Mouse (Mus musculus): ENCODE measurements at regions not wholly inside any gene's neighbourhood (a gene's known extent, or its start where the extent isn't known, plus 50 kb on each side); places are given as distances from the start of the nearest gene placed in this dataset.
"Not testable (repeated sequence)": the region's sequence is repeated elsewhere in the genome, so short reads cannot be mapped to it uniquely, and the experiment has no call there.

GRCm38 (mm10) chr16:29918396-29918795, 145.8 kb upstream of the Hes1 start:
- 90% methylated on average over 6 of the region's 6 CpGs for WGBS
- no peak overlapping the region for H3K9ac ChIP-seq (replicated peaks; ENCODE audit: low read length)

DNA sequence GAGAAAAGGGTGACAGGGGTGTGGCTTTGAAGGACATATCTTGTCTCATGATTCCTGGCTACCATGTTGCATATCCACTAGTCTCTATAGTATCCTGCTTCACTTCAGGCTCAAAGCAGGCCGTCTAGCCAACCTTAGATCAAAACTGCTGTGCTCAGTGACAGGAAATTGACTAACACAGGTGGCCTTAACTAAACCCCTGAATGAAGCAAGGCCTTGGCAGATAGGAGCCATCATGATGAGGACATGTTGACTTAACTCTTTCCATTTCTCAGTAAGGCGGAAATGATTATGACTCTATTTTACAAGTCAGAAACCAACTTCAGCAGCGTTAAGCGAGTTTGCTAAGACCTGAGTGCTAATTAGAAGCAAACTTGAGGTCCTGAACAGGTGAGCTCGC, 143.2 kb upstream of the Hes1 start:
- Histone ChIP-seq H3K27me3 (ENCODE audit: control insufficient read depth, insufficient read depth, low read length) (no peaks in the 10 kb centered on the region), H3K4me2 (ENCODE audit: low read length) (no peak overlapping the region), H3K4me1 (ENCODE audit: control insufficient read depth, insufficient read depth, low read length) (no peaks in the 10 kb centered on the region), H3K27ac (replicated peaks; ENCODE audit: low read depth, low read length) (no peak overlapping the region), H3K9me3 (ENCODE audit: control insufficient read depth, low read length) (0 out of 2 replicates have a peak, but pooled peaks cover 2% of the 10 kb centered on the region), H3K36me3 (ENCODE audit: control insufficient read depth, insufficient read depth, low read length) (no peaks in the 10 kb centered on the region), H3K9ac (replicated peaks; ENCODE audit: low read length) (no peak overlapping the region), H3K4me3 (replicated peaks; ENCODE audit: low read depth, low read length) (no peak overlapping the region)
- ATAC-seq (ENCODE audit: low FRiP score, low TSS enrichment) (no peak), DNase-seq (no peak)
- 78% methylated on average over 5 of the region's 5 CpGs for WGBS

More at GRCm38 (mm10) chr16:29918396-29918795, 145.8 kb upstream of the Hes1 start:
- Histone ChIP-seq H3K36me3 (ENCODE audit: control insufficient read depth, insufficient read depth, low read length) (no peaks in the 10 kb centered on the region), H3K4me1 (ENCODE audit: control insufficient read depth, insufficient read depth, low read length) (no peaks in the 10 kb centered on the region), H3K9me3 (ENCODE audit: control insufficient read depth, low read length) (no peaks in the 10 kb centered on the region), H3K4me2 (ENCODE audit: low read length) (no peak overlapping the region), H3K27me3 (ENCODE audit: control insufficient read depth, insufficient read depth, low read length) (no peaks in the 10 kb centered on the region), H3K27ac (replicated peaks; ENCODE audit: low read depth, low read length) (no peak overlapping the region), H3K4me3 (replicated peaks; ENCODE audit: low read depth, low read length) (no peak overlapping the region)
- no peak for DNase-seq
- ATAC-seq (ENCODE audit: low FRiP score, low TSS enrichment): no peak

DNA sequence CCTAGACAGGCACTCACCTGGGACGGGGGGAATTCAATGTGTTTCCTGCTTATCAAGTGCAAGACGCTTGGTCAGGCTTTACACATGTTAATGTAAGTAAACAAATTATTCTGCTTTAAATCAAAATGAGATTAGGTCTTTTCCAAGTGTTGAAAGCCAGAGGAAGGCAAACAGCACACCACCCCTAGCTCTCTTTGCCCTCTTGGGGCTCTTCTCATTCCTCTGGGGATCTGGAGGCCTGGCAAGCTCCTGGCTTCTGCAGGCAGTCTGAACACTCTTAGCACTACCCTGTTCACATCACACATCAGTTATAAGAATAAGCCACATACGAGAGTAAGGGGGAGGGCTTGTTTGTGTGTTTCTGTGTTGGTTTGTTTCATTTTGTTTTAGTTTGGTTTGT, 142.8 kb upstream of the Hes1 start:
- 70% methylated on average over 3 of the region's 3 CpGs for WGBS
- DNase-seq: no peak

DNA sequence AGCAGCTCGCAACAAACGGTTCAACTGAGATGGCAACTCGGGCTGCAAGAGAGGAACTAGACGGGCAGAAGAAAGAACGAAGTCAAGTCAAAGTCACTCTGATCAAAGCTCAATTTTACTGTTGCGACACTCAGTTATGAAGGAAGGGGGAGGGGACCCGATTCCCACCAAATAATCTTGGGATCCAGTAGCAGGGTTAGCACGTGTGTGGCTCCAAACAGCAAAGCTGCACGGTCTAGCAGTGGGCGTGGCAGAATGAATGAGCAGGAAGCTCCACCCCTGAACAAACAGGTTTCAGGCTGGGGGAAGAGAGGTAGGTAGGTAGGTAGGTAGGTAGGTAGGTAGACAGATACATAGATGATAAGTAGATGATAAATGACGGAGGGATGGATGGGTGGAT, 136.9 kb upstream of the Hes1 start:
- H3K4me1 ChIP-seq (ENCODE audit: control insufficient read depth, insufficient read depth, low read length); H3K27me3 ChIP-seq (ENCODE audit: control insufficient read depth, insufficient read depth, low read length); H3K36me3 ChIP-seq (ENCODE audit: control insufficient read depth, insufficient read depth, low read length); ATAC-seq (ENCODE audit: low FRiP score, low TSS enrichment); H3K27ac ChIP-seq (replicated peaks; ENCODE audit: low read depth, low read length); H3K4me3 ChIP-seq (replicated peaks; ENCODE audit: low read depth, low read length); H3K9me3 ChIP-seq (ENCODE audit: control insufficient read depth, low read length); DNase-seq; H3K4me2 ChIP-seq (ENCODE audit: low read length); H3K9ac ChIP-seq (replicated peaks; ENCODE audit: low read length): not testable (repeated sequence)
- WGBS: 96% methylated on average over 11 of the region's 11 CpGs

More for the DNA sequence above, 142.8 kb upstream of the Hes1 start:
- Histone ChIP-seq H3K9me3 (ENCODE audit: control insufficient read depth, low read length) (0 out of 2 replicates have a peak, but pooled peaks cover 2% of the 10 kb centered on the region), H3K4me2 (ENCODE audit: low read length) (no peak overlapping the region), H3K36me3 (ENCODE audit: control insufficient read depth, insufficient read depth, low read length) (no peaks in the 10 kb centered on the region), H3K27me3 (ENCODE audit: control insufficient read depth, insufficient read depth, low read length) (no peaks in the 10 kb centered on the region), H3K9ac (replicated peaks; ENCODE audit: low read length) (no peak overlapping the region), H3K4me3 (replicated peaks; ENCODE audit: low read depth, low read length) (no peak overlapping the region), H3K4me1 (ENCODE audit: control insufficient read depth, insufficient read depth, low read length) (no peaks in the 10 kb centered on the region), H3K27ac (replicated peaks; ENCODE audit: low read depth, low read length) (no peak overlapping the region)
- ATAC-seq (ENCODE audit: low FRiP score, low TSS enrichment): no peak

- H3K27me3 ChIP-seq (ENCODE audit: control insufficient read depth, insufficient read depth, low read length): no peaks in the 10 kb centered on the region
- H3K36me3 ChIP-seq (ENCODE audit: control insufficient read depth, insufficient read depth, low read length): no peaks in the 10 kb centered on the region
- ATAC-seq (ENCODE audit: low FRiP score, low TSS enrichment) (no peak), DNase-seq (no peak)
- H3K9me3 ChIP-seq (ENCODE audit: control insufficient read depth, low read length): 0 out of 2 replicates have a peak, but pooled peaks cover 2% of the 10 kb centered on the region
- no peak overlapping the region for H3K27ac ChIP-seq (replicated peaks; ENCODE audit: low read depth, low read length)
- no peak overlapping the region for H3K4me2 ChIP-seq (ENCODE audit: low read length)
- 95% methylated on average over 4 of the region's 4 CpGs for WGBS
- no peak overlapping the region for H3K4me3 ChIP-seq (replicated peaks; ENCODE audit: low read depth, low read length)
- no peaks in the 10 kb centered on the region for H3K4me1 ChIP-seq (ENCODE audit: control insufficient read depth, insufficient read depth, low read length)
- H3K9ac ChIP-seq (replicated peaks; ENCODE audit: low read length): no peak overlapping the region
Measured at GRCm38 (mm10) chr16:29928291-29928690, 135.9 kb upstream of the Hes1 start.

- H3K9me3 ChIP-seq (ENCODE audit: control insufficient read depth, low read length): no peaks in the 10 kb centered on the region
- no peaks in the 10 kb centered on the region for H3K27me3 ChIP-seq (ENCODE audit: control insufficient read depth, insufficient read depth, low read length)
- DNase-seq (no peak), ATAC-seq (ENCODE audit: low FRiP score, low TSS enrichment) (no peak)
- WGBS: 92% methylated on average over 10 of the region's 10 CpGs
- H3K4me1 ChIP-seq (ENCODE audit: control insufficient read depth, insufficient read depth, low read length): no peaks in the 10 kb centered on the region
- H3K4me2 ChIP-seq (ENCODE audit: low read length): no peak overlapping the region
- H3K9ac ChIP-seq (replicated peaks; ENCODE audit: low read length): no peak overlapping the region
- no peaks in the 10 kb centered on the region for H3K36me3 ChIP-seq (ENCODE audit: control insufficient read depth, insufficient read depth, low read length)
- H3K4me3 ChIP-seq (replicated peaks; ENCODE audit: low read depth, low read length): no peak overlapping the region
- H3K27ac ChIP-seq (replicated peaks; ENCODE audit: low read depth, low read length): no peak overlapping the region
Measured at GRCm38 (mm10) chr16:29931746-29932351, 132.3 kb upstream of the Hes1 start.

GRCm38 (mm10) chr16:29934649-29935048, 129.5 kb upstream of the Hes1 start:
- Histone ChIP-seq H3K27ac (replicated peaks; ENCODE audit: low read depth, low read length) (no peak overlapping the region), H3K4me1 (ENCODE audit: control insufficient read depth, insufficient read depth, low read length) (no peaks in the 10 kb centered on the region), H3K4me2 (ENCODE audit: low read length) (no peak overlapping the region), H3K9ac (replicated peaks; ENCODE audit: low read length) (no peak overlapping the region), H3K9me3 (ENCODE audit: control insufficient read depth, low read length) (no peaks in the 10 kb centered on the region), H3K36me3 (ENCODE audit: control insufficient read depth, insufficient read depth, low read length) (no peaks in the 10 kb centered on the region), H3K27me3 (ENCODE audit: control insufficient read depth, insufficient read depth, low read length) (no peaks in the 10 kb centered on the region), H3K4me3 (replicated peaks; ENCODE audit: low read depth, low read length) (no peak overlapping the region)
- DNase-seq (no peak), ATAC-seq (ENCODE audit: low FRiP score, low TSS enrichment) (no peak)
- 87% methylated on average over 1 of the region's 1 CpGs for WGBS

GRCm38 (mm10) chr16:29938700-29939099, 125.5 kb upstream of the Hes1 start:
- no peak overlapping the region for H3K27ac ChIP-seq (replicated peaks; ENCODE audit: low read depth, low read length)
- no peaks in the 10 kb centered on the region for H3K9me3 ChIP-seq (ENCODE audit: control insufficient read depth, low read length)
- H3K36me3 ChIP-seq (ENCODE audit: control insufficient read depth, insufficient read depth, low read length): no peaks in the 10 kb centered on the region
- DNase-seq (no peak), ATAC-seq (ENCODE audit: low FRiP score, low TSS enrichment) (no peak)
- no peaks in the 10 kb centered on the region for H3K4me1 ChIP-seq (ENCODE audit: control insufficient read depth, insufficient read depth, low read length)
- no peak overlapping the region for H3K9ac ChIP-seq (replicated peaks; ENCODE audit: low read length)
- WGBS: 94% methylated on average over 9 of the region's 9 CpGs
- no peak overlapping the region for H3K4me3 ChIP-seq (replicated peaks; ENCODE audit: low read depth, low read length)
- H3K4me2 ChIP-seq (ENCODE audit: low read length): no peak overlapping the region
- no peaks in the 10 kb centered on the region for H3K27me3 ChIP-seq (ENCODE audit: control insufficient read depth, insufficient read depth, low read length)

DNA sequence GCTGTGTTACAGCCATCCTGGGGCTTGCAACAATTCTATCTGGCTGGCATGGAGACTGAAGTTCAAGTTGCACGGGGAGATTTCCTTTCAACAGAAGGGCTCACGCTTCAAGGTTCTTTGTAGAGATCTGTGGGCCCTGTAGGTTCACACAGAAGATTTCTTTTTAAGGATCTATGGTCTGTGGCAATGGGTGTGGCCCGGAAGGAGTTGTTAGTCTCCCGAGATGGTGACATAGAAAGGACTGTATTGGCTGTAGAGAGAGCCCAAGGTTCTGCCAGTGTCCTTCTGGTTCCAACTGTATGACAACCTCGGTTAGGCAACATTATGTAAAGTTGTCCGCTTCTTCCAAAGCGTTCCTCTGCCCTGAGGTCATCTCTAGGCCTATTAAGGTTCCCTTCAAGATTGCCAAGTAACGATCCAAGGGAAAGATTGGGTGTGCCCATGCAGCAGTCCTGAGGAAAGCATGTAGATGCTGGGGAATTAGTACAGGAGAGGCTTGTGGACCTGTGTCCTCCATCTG, 124.8 kb upstream of the Hes1 start:
- no peaks in the 10 kb centered on the region for H3K4me1 ChIP-seq (ENCODE audit: control insufficient read depth, insufficient read depth, low read length)
- DNase-seq: no peak
- H3K36me3 ChIP-seq (ENCODE audit: control insufficient read depth, insufficient read depth, low read length): no peaks in the 10 kb centered on the region
- H3K4me2 ChIP-seq (ENCODE audit: low read length): no peak overlapping the region
- H3K9ac ChIP-seq (replicated peaks; ENCODE audit: low read length): no peak overlapping the region
- ATAC-seq (ENCODE audit: low FRiP score, low TSS enrichment): no peak
- no peak overlapping the region for H3K27ac ChIP-seq (replicated peaks; ENCODE audit: low read depth, low read length)
- no peaks in the 10 kb centered on the region for H3K9me3 ChIP-seq (ENCODE audit: control insufficient read depth, low read length)
- no peak overlapping the region for H3K4me3 ChIP-seq (replicated peaks; ENCODE audit: low read depth, low read length)
- 90% methylated on average over 8 of the region's 8 CpGs for whole genome bisulfite sequencing
- H3K27me3 ChIP-seq (ENCODE audit: control insufficient read depth, insufficient read depth, low read length): no peaks in the 10 kb centered on the region
